Mouse (Mus musculus) forebrain, embryonic 11.5 days (tissue): Measurements from ENCODE around the gene Srgap1. TPM values are rescaled to one million over a fixed set of nuclear protein-coding genes. Genes with fewer than 3 reads are reported as not detected.

Source experiments
- ATAC-seq: fragments of 200-750 bp; cut with Nextera tagmentation; replicated peaks from 2 replicates; pipeline ENCODE4 v1.8.0; 2017; ENCODE audit warnings: moderate TSS enrichment; ENCODE audit not compliant: low FRiP score
- DNase-seq: peaks from one replicate; pipeline ENCODE4 v3.0.0-alpha.2; 2017; ENCODE audit warnings: low spot score
- H3K27ac ChIP-seq: fragments of 300-500 bp; sonication (generic); 2 replicates; pipeline ENCODE4 v1.5.1; 2014; ENCODE audit warnings: low read depth, low read length
- H3K27me3 ChIP-seq: fragments of 300-500 bp; sonication (generic); 2 replicates; pipeline ENCODE4 v1.6.1; 2014; ENCODE audit warnings: mild to moderate bottlenecking, low read length, mixed read lengths; ENCODE audit not compliant: control insufficient read depth, insufficient read depth
- H3K36me3 ChIP-seq: fragments of 300-500 bp; sonication (generic); 2 replicates; pipeline ENCODE4 v1.6.1; 2014; ENCODE audit warnings: mild to moderate bottlenecking, low read length, moderate library complexity, mixed read lengths; ENCODE audit not compliant: control insufficient read depth, insufficient read depth
- H3K4me1 ChIP-seq: fragments of 300-500 bp; sonication (generic); replicated peaks from 2 replicates; pipeline ENCODE4 v1.6.1; 2014; ENCODE audit warnings: low read length, mixed read lengths; ENCODE audit not compliant: control insufficient read depth, insufficient read depth
- H3K4me2 ChIP-seq: fragments of 300-500 bp; sonication (generic); 2 replicates; pipeline ENCODE4 v1.6.1; 2014; ENCODE audit warnings: low read depth, mild to moderate bottlenecking, low read length, moderate library complexity, mixed read lengths; ENCODE audit not compliant: severe bottlenecking
- H3K4me3 ChIP-seq: fragments of 300-500 bp; sonication (generic); 2 replicates; pipeline ENCODE4 v1.5.1; 2014; ENCODE audit warnings: low read depth, low read length
- H3K9ac ChIP-seq: fragments of 300-500 bp; sonication (generic); 2 replicates; pipeline ENCODE4 v1.6.1; 2014; ENCODE audit warnings: low read length
- H3K9me3 ChIP-seq: fragments of 300-500 bp; sonication (generic); 2 replicates; pipeline ENCODE4 v1.6.1; 2016; ENCODE audit warnings: low read length, mixed read lengths; ENCODE audit not compliant: control insufficient read depth
- WGBS: fragments of 180-500 bp; shearing (Covaris S2); extraction: QIAGEN DNeasy Blood & Tissue Kit; methylation state at CpG from one replicate; pipeline ENCODE4 v1.1.7; 2014; 5-methylcytosine and 5-hydroxymethylcytosine counted together
- polyA plus RNA-seq: library from polyadenylated mRNA; unstranded; fragments of >200 nt; fragmentation: Nextera tagmentation; extraction: Ambion mirVana; gene quantifications from 2 replicates; pipeline ENCODE4 v1.2.1, GENCODE M21; 2014

The Srgap1 gene
- polyA plus RNA-seq, 1 experiment from 2014 or later, result 12.0 TPM

GRCm38 (mm10) chr10:122047727-122048365 is 731 bp upstream of the Srgap1 start:
- DNase-seq, result peak; percentile 95
- ATAC-seq, result peak; percentile 78
- 14% methylated on average over 41 of the region's 44 CpGs for WGBS

GRCm38 (mm10) chr10:122046511-122046903 is 608 bp downstream of the Srgap1 start:
- H3K27me3 ChIP-seq, result no peaks in the 10 kb centered on the region
- H3K4me1 ChIP-seq, result no peaks in the 10 kb centered on the region; the same call in 1 of the 2 replicates
- H3K9me3 ChIP-seq, result no peaks in the 10 kb centered on the region
- 3% methylated on average over 13 of the region's 13 CpGs for WGBS
- H3K9ac ChIP-seq, result peak overlapping the region; percentile 87
- peak overlapping the region; percentile 77 for H3K4me2 ChIP-seq
- peak overlapping the region; percentile 59 for H3K27ac ChIP-seq
- no peaks in the 10 kb centered on the region for H3K36me3 ChIP-seq
- DNase-seq (no peak), ATAC-seq (0 out of 2 replicates have a peak, but pooled peaks have one; percentile 22)
- peak overlapping the region; percentile 74 for H3K4me3 ChIP-seq

More at GRCm38 (mm10) chr10:122047727-122048365, 731 bp upstream of the Srgap1 start:
- Histone ChIP-seq H3K36me3 (no peaks in the 10 kb centered on the region), H3K4me1 (no peaks in the 10 kb centered on the region; the same call in 1 of the 2 replicates), H3K9ac (peak overlapping the region; percentile 87), H3K27ac (peak overlapping the region; percentile 59), H3K4me3 (peak overlapping the region; percentile 74), H3K9me3 (no peaks in the 10 kb centered on the region), H3K4me2 (peak overlapping the region; percentile 77; the same call in 1 of the 2 replicates), H3K27me3 (no peaks in the 10 kb centered on the region)

DNA sequence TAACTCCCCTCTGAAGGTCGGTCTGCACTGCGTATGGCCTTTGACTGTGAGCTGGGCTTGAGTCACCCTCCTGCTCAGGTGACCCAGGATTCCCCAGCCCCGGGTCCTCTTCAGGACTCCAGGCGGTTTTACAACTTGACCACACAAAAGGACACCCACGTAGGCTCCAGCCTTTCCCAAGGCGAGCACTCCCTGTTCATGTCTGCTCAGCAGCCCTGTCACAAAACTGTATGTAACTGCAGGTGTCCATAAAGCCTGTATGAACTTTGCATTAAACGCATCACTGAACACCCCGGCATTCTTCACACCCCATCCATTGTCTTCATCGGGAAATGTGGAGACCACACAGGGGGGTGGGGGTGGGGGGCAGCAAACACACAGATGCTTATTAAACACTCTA is 1.2 kb downstream of the Srgap1 start:
- DNase-seq, result peak; percentile 59
- no peaks in the 10 kb centered on the region; the same call in 1 of the 2 replicates for H3K4me1 ChIP-seq
- peak overlapping the region; percentile 87 for H3K9ac ChIP-seq
- no peaks in the 10 kb centered on the region for H3K27me3 ChIP-seq
- no peak overlapping the region for H3K27ac ChIP-seq
- 10% methylated on average over 9 of the region's 9 CpGs for WGBS
- peak overlapping the region; percentile 77 for H3K4me2 ChIP-seq
- H3K36me3 ChIP-seq, result no peaks in the 10 kb centered on the region
- H3K9me3 ChIP-seq, result no peaks in the 10 kb centered on the region
- H3K4me3 ChIP-seq, result peak overlapping the region; percentile 74
- peak; percentile 30; the same call in 1 of the 2 replicates for ATAC-seq

GRCm38 (mm10) chr10:122044926-122045325 is 2.2 kb downstream of the Srgap1 start:
- no peak overlapping the region for H3K27ac ChIP-seq
- DNase-seq, result no peak
- no peaks in the 10 kb centered on the region for H3K9me3 ChIP-seq
- H3K27me3 ChIP-seq, result no peaks in the 10 kb centered on the region
- no peak overlapping the region for H3K4me3 ChIP-seq
- ATAC-seq, result no peak
- no peaks in the 10 kb centered on the region; the same call in 1 of the 2 replicates for H3K4me1 ChIP-seq
- 66% methylated on average over 4 of the region's 4 CpGs for WGBS
- H3K4me2 ChIP-seq, result no peak overlapping the region
- no peak overlapping the region for H3K9ac ChIP-seq
- H3K36me3 ChIP-seq, result no peaks in the 10 kb centered on the region

GRCm38 (mm10) chr10:122040372-122040771 is 6.7 kb downstream of the Srgap1 start:
- H3K9ac ChIP-seq, result no peak overlapping the region
- H3K27ac ChIP-seq, result no peak overlapping the region
- H3K27me3 ChIP-seq, result no peaks in the 10 kb centered on the region
- H3K4me2 ChIP-seq, result no peak overlapping the region
- no peak overlapping the region for H3K4me3 ChIP-seq
- 43% methylated on average over 4 of the region's 4 CpGs for WGBS
- H3K4me1 ChIP-seq, result no peaks in the 10 kb centered on the region
- no peaks in the 10 kb centered on the region for H3K9me3 ChIP-seq
- DNase-seq (no peak), ATAC-seq (no peak)
- H3K36me3 ChIP-seq, result no peaks in the 10 kb centered on the region; the same call in 1 of the 2 replicates

GRCm38 (mm10) chr10:122039566-122039965 is 7.5 kb downstream of the Srgap1 start:
- H3K9me3 ChIP-seq, result no peaks in the 10 kb centered on the region
- H3K4me3 ChIP-seq, result no peak overlapping the region
- 88% methylated on average over 4 of the region's 4 CpGs for WGBS
- ATAC-seq, result no peak
- H3K27ac ChIP-seq, result no peak overlapping the region
- H3K9ac ChIP-seq, result no peak overlapping the region
- H3K4me1 ChIP-seq, result no peaks in the 10 kb centered on the region
- H3K4me2 ChIP-seq, result no peak overlapping the region
- H3K36me3 ChIP-seq, result no peaks in the 10 kb centered on the region; the same call in 1 of the 2 replicates
- DNase-seq, result no peak
- no peaks in the 10 kb centered on the region for H3K27me3 ChIP-seq

DNA sequence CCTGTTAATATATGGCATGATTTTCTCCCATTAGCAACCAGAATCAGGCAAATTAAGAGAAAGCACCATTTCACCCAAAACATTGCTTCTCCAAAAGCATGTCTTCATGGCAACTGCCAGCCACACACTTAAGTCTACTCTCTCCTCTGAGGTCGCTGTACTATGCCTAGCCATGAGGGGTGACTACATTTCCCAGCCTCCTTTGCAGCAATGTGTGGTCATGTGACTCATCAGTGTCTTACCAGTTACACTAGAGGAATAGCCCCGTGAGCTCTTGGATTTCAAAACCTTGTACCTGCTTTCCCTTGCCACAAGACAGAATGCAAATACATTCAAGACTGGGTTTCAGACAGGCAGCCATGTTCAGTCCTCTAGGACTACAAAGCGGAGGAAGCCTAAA is 8.6 kb downstream of the Srgap1 start:
- no peaks in the 10 kb centered on the region for H3K9me3 ChIP-seq
- no peaks in the 10 kb centered on the region for H3K4me1 ChIP-seq
- H3K36me3 ChIP-seq, result no peaks in the 10 kb centered on the region; the same call in 1 of the 2 replicates
- no peak overlapping the region for H3K4me2 ChIP-seq
- 69% methylated on average over 3 of the region's 3 CpGs for WGBS
- peak; percentile 31 for DNase-seq
- H3K9ac ChIP-seq, result no peak overlapping the region
- 0 out of 2 replicates have a peak, but pooled peaks have one; percentile 44 for ATAC-seq
- no peak overlapping the region for H3K4me3 ChIP-seq
- H3K27me3 ChIP-seq, result no peaks in the 10 kb centered on the region
- H3K27ac ChIP-seq, result no peak overlapping the region

GRCm38 (mm10) chr10:122033271-122033670 is 13.8 kb downstream of the Srgap1 start:
- Histone ChIP-seq H3K4me3 (no peak overlapping the region), H3K4me1 (no peaks in the 10 kb centered on the region), H3K9me3 (no peaks in the 10 kb centered on the region), H3K27me3 (no peaks in the 10 kb centered on the region), H3K4me2 (no peak overlapping the region), H3K27ac (no peak overlapping the region), H3K9ac (no peak overlapping the region), H3K36me3 (no peaks in the 10 kb centered on the region; the same call in 1 of the 2 replicates)
- WGBS, result 78% methylated on average over 5 of the region's 5 CpGs
- DNase-seq (no peak), ATAC-seq (no peak)

DNA sequence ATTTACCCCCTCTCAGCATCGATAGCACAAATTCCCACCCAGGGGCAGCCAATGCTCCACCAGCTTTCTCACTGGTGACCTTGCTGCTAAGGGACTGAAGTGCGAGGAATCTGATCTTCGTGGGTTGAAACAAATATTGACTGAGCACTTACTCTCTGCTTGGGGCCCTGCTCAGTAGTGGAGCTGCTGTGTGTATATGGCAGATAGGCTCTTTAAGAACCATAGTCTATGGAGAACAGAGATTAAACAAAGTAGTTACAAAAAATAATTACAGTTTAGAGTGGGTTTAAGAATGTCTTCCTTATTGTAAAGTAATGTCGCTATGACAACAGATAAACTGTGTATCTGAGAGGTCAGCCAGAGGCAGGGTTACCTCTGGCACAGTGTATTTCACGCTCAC is 16.7 kb downstream of the Srgap1 start:
- 91% methylated on average over 5 of the region's 5 CpGs for WGBS
- Histone ChIP-seq H3K36me3 (no peaks in the 10 kb centered on the region), H3K4me3 (no peak overlapping the region), H3K4me1 (no peaks in the 10 kb centered on the region), H3K9me3 (no peaks in the 10 kb centered on the region), H3K27ac (no peak overlapping the region), H3K9ac (no peak overlapping the region), H3K4me2 (no peak overlapping the region), H3K27me3 (no peaks in the 10 kb centered on the region)
- ATAC-seq (no peak), DNase-seq (no peak)
